Mouse (Mus musculus): Measurements from ENCODE around the gene Sgip1. TPM values are rescaled to one million over a fixed set of nuclear protein-coding genes. Genes with fewer than 3 reads are reported as not detected.

The Sgip1 gene
- total RNA-seq (2014; fragmentation: Nextera tagmentation) (not detected in 2 replicates), total RNA-seq (2017) (0.06 and 0.33 TPM in 2 replicates), polyA plus RNA-seq (2012) (not detected in 2 replicates)

GRCm38 (mm10) chr4:102741287-102741686 is at the start of gene Sgip1:
Sgip1 (plus strand) TSS chr4:102741297.
- TF ChIP-seq CTCF (IDR thresholded peaks at IDR 0.05; ENCODE audit: low read depth, low read length) (no peak), TAL1 (conservative IDR thresholded peaks at IDR 0.05; ENCODE audit: low read depth, low read length) (no peak), GATA2 (IDR thresholded peaks at IDR 0.05; ENCODE audit: borderline replicate concordance, low read depth, low read length) (no peak), POLR2AphosphoS5 (IDR thresholded peaks at IDR 0.05; ENCODE audit: insufficient replicate concordance, low read depth, low read length) (no peak), GATA1 (IDR thresholded peaks at IDR 0.05; ENCODE audit: borderline replicate concordance, low read length) (no peak)
- no peak for DNase-seq (ENCODE audit: low spot score)

GRCm38 (mm10) chr4:102691402-102691801 is 49.7 kb upstream of the Sgip1 start:
- Histone ChIP-seq H3K4me3 (ENCODE audit: low read depth, low read length) (no peak overlapping the region), H3K4me1 (ENCODE audit: insufficient read depth, low read depth, low read length) (no peaks in the 10 kb centered on the region), H3K27me3 (ENCODE audit: insufficient read depth, low read length) (no peaks in the 10 kb centered on the region), H3K9me3 (replicated peaks) (peaks cover 4% of the 10 kb centered on the region), H3K36me3 (replicated peaks) (no peaks in the 10 kb centered on the region)
- ATAC-seq (ENCODE audit: extremely low read depth, insufficient number of reproducible peaks, low FRiP score, poor library complexity, severe bottlenecking): no peak
- no peak for DNase-seq (ENCODE audit: low spot score)
- TF ChIP-seq TAL1 (conservative IDR thresholded peaks at IDR 0.05; ENCODE audit: low read depth, low read length) (no peak), CTCF (IDR thresholded peaks at IDR 0.05; ENCODE audit: low read depth, low read length) (no peak), POLR2AphosphoS5 (IDR thresholded peaks at IDR 0.05; ENCODE audit: insufficient replicate concordance, low read depth, low read length) (no peak), GATA1 (IDR thresholded peaks at IDR 0.05; ENCODE audit: borderline replicate concordance, low read length) (no peak), GATA2 (IDR thresholded peaks at IDR 0.05; ENCODE audit: borderline replicate concordance, low read depth, low read length) (no peak)

More at GRCm38 (mm10) chr4:102741287-102741686, at the start of gene Sgip1:
- no peak for ATAC-seq (ENCODE audit: extremely low read depth, insufficient number of reproducible peaks, low FRiP score, poor library complexity, severe bottlenecking)
- Histone ChIP-seq H3K27me3 (ENCODE audit: insufficient read depth, low read length) (no peaks in the 10 kb centered on the region), H3K4me1 (ENCODE audit: insufficient read depth, low read depth, low read length) (no peaks in the 10 kb centered on the region), H3K4me3 (ENCODE audit: low read depth, low read length) (no peak within 1 kb of the TSS), H3K9me3 (replicated peaks) (peaks cover 35% of the 10 kb centered on the region), H3K36me3 (replicated peaks) (no peaks in the 10 kb centered on the region)

GRCm38 (mm10) chr4:102697966-102698365 is 43.1 kb upstream of the Sgip1 start:
- Histone ChIP-seq H3K27me3 (ENCODE audit: insufficient read depth, low read length) (no peaks in the 10 kb centered on the region), H3K9me3 (replicated peaks) (peaks cover 4% of the 10 kb centered on the region), H3K36me3 (replicated peaks) (no peaks in the 10 kb centered on the region), H3K4me1 (ENCODE audit: insufficient read depth, low read depth, low read length) (no peaks in the 10 kb centered on the region), H3K4me3 (ENCODE audit: low read depth, low read length) (no peak overlapping the region)
- DNase-seq (ENCODE audit: low spot score) (no peak), ATAC-seq (ENCODE audit: extremely low read depth, insufficient number of reproducible peaks, low FRiP score, poor library complexity, severe bottlenecking) (no peak)
- no peak for TF ChIP-seq GATA1 (IDR thresholded peaks at IDR 0.05; ENCODE audit: borderline replicate concordance, low read length)
- TF ChIP-seq POLR2AphosphoS5 (IDR thresholded peaks at IDR 0.05; ENCODE audit: insufficient replicate concordance, low read depth, low read length): no peak
- no peak for TF ChIP-seq GATA2 (IDR thresholded peaks at IDR 0.05; ENCODE audit: borderline replicate concordance, low read depth, low read length)
- TF ChIP-seq CTCF (IDR thresholded peaks at IDR 0.05; ENCODE audit: low read depth, low read length): no peak
- no peak for TF ChIP-seq TAL1 (conservative IDR thresholded peaks at IDR 0.05; ENCODE audit: low read depth, low read length)

DNA sequence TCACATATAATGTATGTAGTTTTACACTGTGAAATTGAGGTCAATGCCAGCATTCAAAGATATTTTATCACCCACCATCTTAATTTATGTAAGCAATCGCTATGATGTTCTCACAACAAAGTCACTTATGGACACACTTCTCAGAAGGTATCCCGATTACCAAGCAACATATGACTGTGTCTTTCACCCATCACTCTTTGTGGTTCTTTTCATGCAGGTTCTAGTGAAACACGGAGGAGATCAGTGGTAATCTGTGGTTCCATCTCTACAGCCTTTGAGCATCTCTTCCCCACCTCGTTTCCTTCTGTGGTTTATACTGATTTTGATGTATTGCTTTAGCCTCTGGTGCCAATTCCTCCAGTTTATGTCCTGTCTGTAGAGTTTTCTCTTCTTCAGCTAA is 29.4 kb upstream of the Sgip1 start:
- ATAC-seq (ENCODE audit: extremely low read depth, insufficient number of reproducible peaks, low FRiP score, poor library complexity, severe bottlenecking) (no peak), DNase-seq (ENCODE audit: low spot score) (no peak)
- Histone ChIP-seq H3K27me3 (ENCODE audit: insufficient read depth, low read length) (no peaks in the 10 kb centered on the region), H3K9me3 (replicated peaks) (peaks cover 25% of the 10 kb centered on the region), H3K4me3 (ENCODE audit: low read depth, low read length) (no peak overlapping the region), H3K4me1 (ENCODE audit: insufficient read depth, low read depth, low read length) (no peaks in the 10 kb centered on the region), H3K36me3 (replicated peaks) (no peaks in the 10 kb centered on the region)
- TF ChIP-seq GATA2 (IDR thresholded peaks at IDR 0.05; ENCODE audit: borderline replicate concordance, low read depth, low read length): no peak

DNA sequence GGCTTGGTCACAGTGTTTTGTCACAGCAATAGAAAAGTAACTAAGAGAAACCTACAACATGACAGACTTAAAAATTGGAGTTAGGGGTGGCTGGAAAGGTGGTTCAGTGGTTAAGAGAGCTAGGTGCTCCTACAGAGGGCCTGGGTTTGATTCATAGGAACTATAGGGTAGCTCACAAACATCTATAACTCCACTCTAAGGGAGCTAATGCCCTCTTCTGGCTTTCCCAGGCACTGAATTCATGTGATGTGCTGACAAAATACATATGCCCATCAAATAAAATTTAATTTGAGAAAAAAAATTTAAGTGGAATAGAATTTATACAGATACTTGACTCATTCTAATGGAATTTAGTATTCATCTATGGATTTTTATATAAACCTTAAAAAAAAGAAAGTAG is 25.6 kb upstream of the Sgip1 start:
- peaks cover 29% of the 10 kb centered on the region for H3K9me3 ChIP-seq (replicated peaks)
- no peak overlapping the region for H3K4me3 ChIP-seq (ENCODE audit: low read depth, low read length)
- DNase-seq (ENCODE audit: low spot score): no peak
- no peaks in the 10 kb centered on the region for H3K27me3 ChIP-seq (ENCODE audit: insufficient read depth, low read length)
- TF ChIP-seq GATA2 (IDR thresholded peaks at IDR 0.05; ENCODE audit: borderline replicate concordance, low read depth, low read length) (no peak), POLR2AphosphoS5 (IDR thresholded peaks at IDR 0.05; ENCODE audit: insufficient replicate concordance, low read depth, low read length) (no peak), CTCF (IDR thresholded peaks at IDR 0.05; ENCODE audit: low read depth, low read length) (no peak), GATA1 (IDR thresholded peaks at IDR 0.05; ENCODE audit: borderline replicate concordance, low read length) (no peak), TAL1 (conservative IDR thresholded peaks at IDR 0.05; ENCODE audit: low read depth, low read length) (no peak)
- H3K4me1 ChIP-seq (ENCODE audit: insufficient read depth, low read depth, low read length): no peaks in the 10 kb centered on the region
- no peaks in the 10 kb centered on the region for H3K36me3 ChIP-seq (replicated peaks)
- no peak for ATAC-seq (ENCODE audit: extremely low read depth, insufficient number of reproducible peaks, low FRiP score, poor library complexity, severe bottlenecking)

- H3K36me3 ChIP-seq (replicated peaks): no peaks in the 10 kb centered on the region
- ATAC-seq (ENCODE audit: extremely low read depth, insufficient number of reproducible peaks, low FRiP score, poor library complexity, severe bottlenecking) (no peak), DNase-seq (ENCODE audit: low spot score) (no peak)
- TF ChIP-seq POLR2AphosphoS5 (IDR thresholded peaks at IDR 0.05; ENCODE audit: insufficient replicate concordance, low read depth, low read length): no peak
- no peak for TF ChIP-seq GATA2 (IDR thresholded peaks at IDR 0.05; ENCODE audit: borderline replicate concordance, low read depth, low read length)
- TF ChIP-seq GATA1 (IDR thresholded peaks at IDR 0.05; ENCODE audit: borderline replicate concordance, low read length): no peak
- TF ChIP-seq TAL1 (conservative IDR thresholded peaks at IDR 0.05; ENCODE audit: low read depth, low read length): no peak
- H3K9me3 ChIP-seq (replicated peaks): peaks cover 30% of the 10 kb centered on the region
- H3K4me1 ChIP-seq (ENCODE audit: insufficient read depth, low read depth, low read length): no peaks in the 10 kb centered on the region
- no peaks in the 10 kb centered on the region for H3K27me3 ChIP-seq (ENCODE audit: insufficient read depth, low read length)
- no peak overlapping the region for H3K4me3 ChIP-seq (ENCODE audit: low read depth, low read length)
Observed at GRCm38 (mm10) chr4:102717123-102717828, 23.8 kb upstream of the Sgip1 start.
